Mouse (Mus musculus): ENCODE data around the gene Agbl4. TPM values are rescaled to one million over a fixed set of nuclear protein-coding genes. Genes with fewer than 3 reads are reported as not detected.

The Agbl4 gene
- polyA plus RNA-seq, 1 experiment from 2014 or later = 0.21 TPM

- WGBS = 54% methylated on average over 5 of the region's 5 CpGs
- peak; percentile 51; the same call in 1 of the 2 replicates for ATAC-seq (ENCODE audit: insufficient read depth, low FRiP score)
Measured at GRCm38 (mm10) chr4:111432013-111432412, 1034.6 kb downstream of the Agbl4 start.

DNA sequence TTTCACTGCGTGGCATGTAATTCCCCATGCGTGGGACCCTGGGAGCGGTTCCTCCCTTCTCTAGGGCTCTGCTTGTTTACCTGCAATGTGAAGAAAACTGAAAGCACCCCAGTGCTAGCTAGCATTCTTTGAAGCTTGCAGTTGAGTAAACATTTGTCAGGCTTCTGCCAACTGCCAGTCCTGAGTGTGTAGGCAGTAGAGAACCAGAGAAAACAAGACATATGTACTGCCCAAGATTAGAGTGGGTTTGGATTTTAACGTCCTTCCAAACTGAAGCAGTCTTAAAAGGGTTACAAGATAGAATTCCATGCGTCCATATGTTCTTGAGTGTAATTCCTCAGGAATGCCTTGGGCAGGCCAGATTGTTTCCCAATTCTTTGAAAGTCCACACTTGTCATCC lies 1035.0 kb downstream of the Agbl4 start:
- no peak overlapping the region for H3K27ac ChIP-seq (ENCODE audit: low read length)
- 58% methylated on average over 5 of the region's 5 CpGs for WGBS
- H3K9ac ChIP-seq (ENCODE audit: low read length) = no peak overlapping the region
- peaks cover 10% of the 10 kb centered on the region; the same call in 1 of the 2 replicates for H3K36me3 ChIP-seq (ENCODE audit: control insufficient read depth, insufficient read depth, low read length)
- H3K4me2 ChIP-seq (ENCODE audit: low read depth, low read length) = no peak overlapping the region
- H3K27me3 ChIP-seq (ENCODE audit: control insufficient read depth, insufficient read depth, low read length) = no peaks in the 10 kb centered on the region
- H3K4me3 ChIP-seq (replicated peaks; ENCODE audit: low read length) = no peak overlapping the region
- no peaks in the 10 kb centered on the region for H3K9me3 ChIP-seq (replicated peaks; ENCODE audit: control insufficient read depth, low read length)
- ATAC-seq (ENCODE audit: insufficient read depth, low FRiP score) = no peak
- H3K4me1 ChIP-seq (ENCODE audit: control insufficient read depth, insufficient read depth, low read length) = peaks cover 7% of the 10 kb centered on the region

More at GRCm38 (mm10) chr4:111432013-111432412, 1034.6 kb downstream of the Agbl4 start:
- Histone ChIP-seq H3K4me3 (replicated peaks; ENCODE audit: low read length) (no peak overlapping the region), H3K36me3 (ENCODE audit: control insufficient read depth, insufficient read depth, low read length) (peaks cover 10% of the 10 kb centered on the region; the same call in 1 of the 2 replicates), H3K9ac (ENCODE audit: low read length) (no peak overlapping the region), H3K27ac (ENCODE audit: low read length) (no peak overlapping the region), H3K4me2 (ENCODE audit: low read depth, low read length) (no peak overlapping the region), H3K27me3 (ENCODE audit: control insufficient read depth, insufficient read depth, low read length) (no peaks in the 10 kb centered on the region), H3K4me1 (ENCODE audit: control insufficient read depth, insufficient read depth, low read length) (peaks cover 7% of the 10 kb centered on the region), H3K9me3 (replicated peaks; ENCODE audit: control insufficient read depth, low read length) (no peaks in the 10 kb centered on the region)

DNA sequence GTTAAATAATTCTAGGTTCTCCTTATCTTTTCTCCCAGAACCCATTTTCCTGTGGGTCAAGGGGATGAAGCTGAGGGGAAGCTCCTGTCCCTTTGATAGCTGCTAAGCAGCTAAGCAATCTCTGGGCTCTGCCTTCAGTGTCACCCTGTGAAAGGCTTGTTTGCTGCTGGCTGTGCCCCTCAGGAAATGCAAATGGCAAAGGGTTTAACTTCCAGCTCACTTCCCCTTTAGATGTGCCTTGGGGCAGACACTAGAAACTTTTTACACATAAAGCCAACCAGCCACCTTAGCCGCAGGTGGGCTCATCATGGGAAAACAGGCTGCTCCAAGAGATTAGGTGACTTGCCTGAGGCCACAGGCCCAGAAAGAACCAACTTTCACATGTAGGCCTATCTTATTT lies 1044.2 kb downstream of the Agbl4 start:
- no peaks in the 10 kb centered on the region for H3K9me3 ChIP-seq (replicated peaks; ENCODE audit: control insufficient read depth, low read length)
- no peak overlapping the region for H3K27ac ChIP-seq (ENCODE audit: low read length)
- H3K36me3 ChIP-seq (ENCODE audit: control insufficient read depth, insufficient read depth, low read length) = no peaks in the 10 kb centered on the region; the same call in 1 of the 2 replicates
- 79% methylated on average over 1 of the region's 1 CpGs for WGBS
- ATAC-seq (ENCODE audit: insufficient read depth, low FRiP score) = no peak
- no peak overlapping the region for H3K4me2 ChIP-seq (ENCODE audit: low read depth, low read length)
- peaks cover 5% of the 10 kb centered on the region; the same call in 1 of the 2 replicates for H3K4me1 ChIP-seq (ENCODE audit: control insufficient read depth, insufficient read depth, low read length)
- no peak overlapping the region for H3K9ac ChIP-seq (ENCODE audit: low read length)
- H3K4me3 ChIP-seq (replicated peaks; ENCODE audit: low read length) = no peak overlapping the region
- H3K27me3 ChIP-seq (ENCODE audit: control insufficient read depth, insufficient read depth, low read length) = no peaks in the 10 kb centered on the region

DNA sequence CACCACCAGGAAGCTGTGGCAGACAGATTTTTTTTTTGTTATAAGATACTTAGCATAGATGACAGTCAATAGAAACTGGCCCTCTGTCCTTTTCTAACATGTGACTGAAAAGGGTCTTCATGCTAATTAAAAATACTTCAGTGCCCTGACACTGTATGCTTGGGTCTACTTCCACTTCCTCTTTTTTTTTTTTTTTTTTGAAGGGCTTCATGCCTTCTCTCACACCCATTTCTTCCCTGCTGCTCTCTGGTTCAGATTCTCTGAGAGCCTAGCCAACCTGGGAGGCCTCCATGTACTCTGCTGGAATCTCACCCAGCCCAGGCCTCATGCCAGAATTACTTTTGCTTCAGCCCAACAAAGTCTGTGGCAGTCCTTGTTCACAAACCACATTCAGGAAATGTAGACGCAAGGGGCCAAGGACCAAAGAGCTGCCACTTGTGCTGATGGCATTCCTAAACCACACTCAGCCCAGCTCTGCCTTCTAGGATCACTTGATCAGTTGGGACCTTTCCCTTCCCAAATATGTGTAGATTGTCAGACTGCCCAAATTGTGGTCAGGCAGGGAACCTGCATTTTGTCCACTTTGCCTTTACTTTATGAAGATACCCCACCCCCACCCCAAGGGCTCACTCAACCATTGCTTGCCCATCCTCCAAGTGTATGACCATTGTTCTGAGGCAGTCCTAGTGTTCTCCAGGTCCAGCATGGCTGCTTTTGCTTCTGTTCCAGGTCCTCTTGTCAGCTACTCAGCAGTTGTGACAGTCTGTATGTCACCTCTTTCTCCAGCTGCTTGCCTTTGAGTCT lies 1045.2 kb downstream of the Agbl4 start:
- 58% methylated on average over 1 of the region's 1 CpGs for WGBS
- no peak overlapping the region for H3K4me3 ChIP-seq (replicated peaks; ENCODE audit: low read length)
- no peak overlapping the region; the same call in 1 of the 2 replicates for H3K27ac ChIP-seq (ENCODE audit: low read length)
- no peaks in the 10 kb centered on the region for H3K27me3 ChIP-seq (ENCODE audit: control insufficient read depth, insufficient read depth, low read length)
- H3K9me3 ChIP-seq (replicated peaks; ENCODE audit: control insufficient read depth, low read length) = no peaks in the 10 kb centered on the region
- peaks cover 5% of the 10 kb centered on the region; the same call in 1 of the 2 replicates for H3K4me1 ChIP-seq (ENCODE audit: control insufficient read depth, insufficient read depth, low read length)
- H3K36me3 ChIP-seq (ENCODE audit: control insufficient read depth, insufficient read depth, low read length) = peaks cover 3% of the 10 kb centered on the region; the same call in 1 of the 2 replicates
- H3K4me2 ChIP-seq (ENCODE audit: low read depth, low read length) = no peak overlapping the region
- H3K9ac ChIP-seq (ENCODE audit: low read length) = no peak overlapping the region
- ATAC-seq (ENCODE audit: insufficient read depth, low FRiP score) = no peak

- Histone ChIP-seq H3K4me1 (ENCODE audit: control insufficient read depth, insufficient read depth, low read length) (peaks cover 6% of the 10 kb centered on the region; the same call in 1 of the 2 replicates), H3K4me2 (ENCODE audit: low read depth, low read length) (no peak overlapping the region), H3K9ac (ENCODE audit: low read length) (no peak overlapping the region), H3K27me3 (ENCODE audit: control insufficient read depth, insufficient read depth, low read length) (no peaks in the 10 kb centered on the region), H3K36me3 (ENCODE audit: control insufficient read depth, insufficient read depth, low read length) (peaks cover 3% of the 10 kb centered on the region; the same call in 1 of the 2 replicates), H3K9me3 (replicated peaks; ENCODE audit: control insufficient read depth, low read length) (no peaks in the 10 kb centered on the region), H3K4me3 (replicated peaks; ENCODE audit: low read length) (no peak overlapping the region), H3K27ac (ENCODE audit: low read length) (no peak overlapping the region)
- ATAC-seq (ENCODE audit: insufficient read depth, low FRiP score) = no peak
- 79% methylated on average over 10 of the region's 10 CpGs for WGBS
Measured at GRCm38 (mm10) chr4:111443906-111444615, 1046.6 kb downstream of the Agbl4 start.

GRCm38 (mm10) chr4:111444616-111445160 lies 1047.2 kb downstream of the Agbl4 start:
- no peaks in the 10 kb centered on the region for H3K27me3 ChIP-seq (ENCODE audit: control insufficient read depth, insufficient read depth, low read length)
- H3K4me2 ChIP-seq (ENCODE audit: low read depth, low read length) = no peak overlapping the region
- no peak for ATAC-seq (ENCODE audit: insufficient read depth, low FRiP score)
- H3K27ac ChIP-seq (ENCODE audit: low read length) = no peak overlapping the region
- peaks cover 3% of the 10 kb centered on the region; the same call in 1 of the 2 replicates for H3K36me3 ChIP-seq (ENCODE audit: control insufficient read depth, insufficient read depth, low read length)
- no peaks in the 10 kb centered on the region for H3K9me3 ChIP-seq (replicated peaks; ENCODE audit: control insufficient read depth, low read length)
- H3K4me1 ChIP-seq (ENCODE audit: control insufficient read depth, insufficient read depth, low read length) = peaks cover 10% of the 10 kb centered on the region; the same call in 1 of the 2 replicates
- WGBS = 59% methylated on average over 1 of the region's 1 CpGs
- no peak overlapping the region for H3K9ac ChIP-seq (ENCODE audit: low read length)
- H3K4me3 ChIP-seq (replicated peaks; ENCODE audit: low read length) = no peak overlapping the region

DNA sequence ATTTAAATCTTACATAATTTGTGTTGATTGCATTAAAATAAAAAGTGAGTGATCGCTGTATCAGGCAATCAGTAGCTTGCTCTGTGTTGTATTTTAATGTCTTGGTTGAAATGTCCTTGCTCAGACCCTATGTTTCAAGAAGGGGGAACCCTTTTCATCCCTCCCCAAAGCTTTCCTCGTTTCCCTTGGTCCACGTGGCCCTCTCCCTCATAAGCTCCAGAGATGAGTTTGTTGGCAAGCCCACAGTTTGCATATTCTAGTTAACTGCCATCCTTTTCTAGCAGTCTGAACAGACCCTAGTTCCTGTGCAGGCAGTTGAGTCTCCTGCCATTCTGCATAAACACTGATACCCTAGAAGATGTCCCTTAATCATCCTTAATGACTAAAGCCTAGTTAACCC lies 1050.5 kb downstream of the Agbl4 start:
- no peaks in the 10 kb centered on the region for H3K9me3 ChIP-seq (replicated peaks; ENCODE audit: control insufficient read depth, low read length)
- H3K27ac ChIP-seq (ENCODE audit: low read length) = no peak overlapping the region
- no peak overlapping the region for H3K4me3 ChIP-seq (replicated peaks; ENCODE audit: low read length)
- 79% methylated on average over 3 of the region's 3 CpGs for WGBS
- H3K36me3 ChIP-seq (ENCODE audit: control insufficient read depth, insufficient read depth, low read length) = peaks cover 3% of the 10 kb centered on the region; the same call in 1 of the 2 replicates
- H3K27me3 ChIP-seq (ENCODE audit: control insufficient read depth, insufficient read depth, low read length) = no peaks in the 10 kb centered on the region
- no peak overlapping the region for H3K9ac ChIP-seq (ENCODE audit: low read length)
- ATAC-seq (ENCODE audit: insufficient read depth, low FRiP score) = no peak
- peaks cover 22% of the 10 kb centered on the region for H3K4me1 ChIP-seq (ENCODE audit: control insufficient read depth, insufficient read depth, low read length)
- H3K4me2 ChIP-seq (ENCODE audit: low read depth, low read length) = no peak overlapping the region

- Histone ChIP-seq H3K4me2 (ENCODE audit: low read depth, low read length) (no peak overlapping the region), H3K9me3 (replicated peaks; ENCODE audit: control insufficient read depth, low read length) (no peaks in the 10 kb centered on the region), H3K4me3 (replicated peaks; ENCODE audit: low read length) (no peak overlapping the region), H3K9ac (ENCODE audit: low read length) (no peak overlapping the region), H3K4me1 (ENCODE audit: control insufficient read depth, insufficient read depth, low read length) (peaks cover 22% of the 10 kb centered on the region), H3K27me3 (ENCODE audit: control insufficient read depth, insufficient read depth, low read length) (no peaks in the 10 kb centered on the region), H3K27ac (ENCODE audit: low read length) (no peak overlapping the region), H3K36me3 (ENCODE audit: control insufficient read depth, insufficient read depth, low read length) (0 out of 2 replicates have a peak, but pooled peaks cover 3% of the 10 kb centered on the region)
- ATAC-seq (ENCODE audit: insufficient read depth, low FRiP score) = no peak
- 94% methylated on average over 4 of the region's 4 CpGs for WGBS
Measured at GRCm38 (mm10) chr4:111448586-111448985, 1051.1 kb downstream of the Agbl4 start.

All from stomach, embryonic 16.5 days (tissue).